Mouse (Mus musculus) kidney, embryonic 15.5 days (tissue): ENCODE measurements around the gene Fbxw14. TPM values are rescaled to one million over a fixed set of nuclear protein-coding genes. Genes with fewer than 3 reads are reported as not detected.
"Not testable (repeated sequence)": the region's sequence is repeated elsewhere in the genome, so short reads cannot be mapped to it uniquely, and the experiment has no call there.

Experiments used
- ATAC-seq: fragments of 200-750 bp; cut with Nextera tagmentation; replicated peaks from 2 replicates; pipeline ENCODE4 v1.8.0; 2017; ENCODE audit warnings: moderate TSS enrichment; ENCODE audit not compliant: low FRiP score
- H3K27ac ChIP-seq: fragments of 300-500 bp; sonication (generic); 2 replicates; pipeline ENCODE4 v1.5.1; 2015; ENCODE audit warnings: mild to moderate bottlenecking, inconsistent platforms
- H3K27me3 ChIP-seq: fragments of 300-500 bp; sonication (generic); 2 replicates; pipeline ENCODE4 v1.6.1; 2015; ENCODE audit warnings: inconsistent platforms
- H3K36me3 ChIP-seq: fragments of 300-500 bp; sonication (generic); 2 replicates; pipeline ENCODE4 v1.6.1; 2015; ENCODE audit warnings: inconsistent platforms
- H3K4me1 ChIP-seq: fragments of 300-500 bp; sonication (generic); 2 replicates; pipeline ENCODE4 v1.6.1; 2015; ENCODE audit warnings: inconsistent platforms
- H3K4me2 ChIP-seq: fragments of 300-500 bp; sonication (generic); 2 replicates; pipeline ENCODE4 v1.6.1; 2015; ENCODE audit warnings: moderate library complexity, mild to moderate bottlenecking, inconsistent platforms
- H3K4me3 ChIP-seq: fragments of 300-500 bp; sonication (generic); replicated peaks from 2 replicates; pipeline ENCODE4 v1.5.1; 2015; ENCODE audit warnings: mild to moderate bottlenecking, inconsistent platforms
- H3K9ac ChIP-seq: fragments of 300-500 bp; sonication (generic); 2 replicates; pipeline ENCODE4 v1.6.1; 2015; ENCODE audit warnings: mild to moderate bottlenecking, inconsistent platforms
- H3K9me3 ChIP-seq: fragments of 300-500 bp; sonication (generic); replicated peaks from 2 replicates; pipeline ENCODE4 v1.6.1; 2016; ENCODE audit warnings: inconsistent platforms
- WGBS: fragments of 180-500 bp; shearing (Covaris S2); methylation state at CpG from one replicate; pipeline ENCODE4 v1.1.7; 2015; ENCODE audit warnings: mixed read lengths; 5-methylcytosine and 5-hydroxymethylcytosine counted together
- polyA plus RNA-seq: library from polyadenylated mRNA; unstranded; fragments of >200 nt; fragmentation: Nextera tagmentation; extraction: Ambion mirVana; gene quantifications from 2 replicates; pipeline ENCODE4 v1.2.1, GENCODE M21; 2015

Gene Fbxw14
- not detected in 2 replicates for polyA plus RNA-seq

DNA sequence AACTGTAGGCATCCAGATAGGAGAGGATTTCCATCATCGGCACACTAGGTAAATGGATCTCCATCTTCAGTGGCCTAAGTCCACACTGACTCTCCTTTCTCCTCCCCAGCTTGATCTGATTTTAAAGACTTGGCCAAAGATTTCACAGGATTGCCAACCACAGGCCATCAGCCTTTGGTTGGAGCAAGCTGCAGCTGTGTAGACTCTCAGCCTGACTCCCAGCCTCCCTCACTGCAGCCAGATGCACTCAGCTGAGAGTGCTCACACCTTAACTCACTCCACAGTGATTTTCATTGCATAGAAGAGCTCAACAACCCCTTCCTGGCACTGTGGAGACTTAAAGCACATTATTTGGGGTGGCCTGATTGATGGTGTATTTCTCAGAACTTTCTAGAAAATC lies at the start of gene Fbxw14:
Gene Fbxw14, minus strand, starts transcription at position 101 of the 400 bp plus-strand sequence.
- not testable (repeated sequence) for H3K4me1 ChIP-seq, H3K27ac ChIP-seq, H3K36me3 ChIP-seq, ATAC-seq, H3K9me3 ChIP-seq, H3K4me3 ChIP-seq, H3K4me2 ChIP-seq, H3K9ac ChIP-seq, H3K27me3 ChIP-seq
- WGBS, result 86% methylated on average over 1 of the region's 1 CpGs

DNA sequence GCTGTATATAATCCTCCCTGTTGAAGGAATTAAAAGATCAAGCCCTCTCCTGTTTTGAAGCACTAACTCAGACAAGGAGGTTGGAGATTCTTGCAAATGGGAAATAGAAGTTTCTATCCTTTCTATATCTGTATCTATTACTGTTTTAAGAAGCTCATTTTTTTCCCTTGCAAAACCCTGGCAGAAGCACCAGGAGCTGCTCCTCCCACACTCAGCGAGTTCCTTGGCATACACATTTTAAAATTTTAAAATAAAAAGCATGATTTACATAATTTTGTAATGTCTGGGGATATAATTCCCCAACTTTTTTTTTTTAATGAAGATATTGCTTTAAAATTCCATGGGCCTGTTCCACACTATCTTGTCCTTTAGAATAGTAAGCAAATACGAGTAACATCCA lies 24.4 kb downstream of the Fbxw14 start:
- Histone ChIP-seq H3K4me2 (no peak overlapping the region), H3K9ac (no peak overlapping the region), H3K27ac (no peak overlapping the region), H3K4me3 (no peak overlapping the region), H3K27me3 (no peaks in the 10 kb centered on the region), H3K4me1 (no peaks in the 10 kb centered on the region), H3K36me3 (no peaks in the 10 kb centered on the region), H3K9me3 (no peaks in the 10 kb centered on the region; the same call in 1 of the 2 replicates)
- no peak for ATAC-seq
- WGBS, result 74% methylated on average over 2 of the region's 2 CpGs

GRCm38 (mm10) chr9:109234654-109235053 lies 52.8 kb downstream of the Fbxw14 start, which contains the start of gene Fbxw20:
Gene Fbxw20, minus strand, starts transcription at chr9:109234754.
- H3K36me3 ChIP-seq, result no peaks in the 10 kb centered on the region
- ATAC-seq, result no peak
- no peak within 1 kb of the TSS for H3K9ac ChIP-seq
- H3K9me3 ChIP-seq, result no peaks in the 10 kb centered on the region
- no peaks in the 10 kb centered on the region for H3K4me1 ChIP-seq
- no peak within 1 kb of the TSS for H3K4me2 ChIP-seq
- no peaks in the 10 kb centered on the region for H3K27me3 ChIP-seq
- H3K4me3 ChIP-seq, result no peak within 1 kb of the TSS
- WGBS, result 88% methylated on average over 1 of the region's 1 CpGs
- no peak within 1 kb of the TSS for H3K27ac ChIP-seq

Other genes starting within 250 kb of the Fbxw14 start
- 81.7 and 95.6 TPM in 2 replicates for gene Shisa5, start 249.1 kb downstream of the Fbxw14 start, polyA plus RNA-seq
- gene Trex1, start 227.9 kb downstream of the Fbxw14 start, polyA plus RNA-seq, result 11.1 and 13.8 TPM in 2 replicates
- gene Atrip, start 213.6 kb downstream of the Fbxw14 start, polyA plus RNA-seq, result 26.3 and 27.0 TPM in 2 replicates
- 12.9 and 13.6 TPM in 2 replicates for gene Ccdc51, start 205.2 kb downstream of the Fbxw14 start, polyA plus RNA-seq
- 616 and 693 TPM in 2 replicates for gene Tma7, start 205.1 kb downstream of the Fbxw14 start, polyA plus RNA-seq
- gene Plxnb1, start 192.3 kb downstream of the Fbxw14 start, polyA plus RNA-seq, result 15.2 and 19.4 TPM in 2 replicates
- not detected in 2 replicates for gene Fbxw21, start 125.6 kb downstream of the Fbxw14 start, polyA plus RNA-seq
- not detected in 2 replicates for gene Fbxw13, start 91.7 kb downstream of the Fbxw14 start, polyA plus RNA-seq
- not detected in 2 replicates for gene Fbxw20, start 52.9 kb downstream of the Fbxw14 start, polyA plus RNA-seq
- not detected in 2 replicates for gene Fbxw28, start 52.0 kb upstream of the Fbxw14 start, polyA plus RNA-seq
- not detected in 2 replicates for gene Fbxw22, start 116.6 kb upstream of the Fbxw14 start, polyA plus RNA-seq
- gene Fbxw16, start 161.5 kb upstream of the Fbxw14 start, polyA plus RNA-seq, result not detected in 2 replicates
- not detected in 2 replicates for gene Fbxw19, start 208.2 kb upstream of the Fbxw14 start, polyA plus RNA-seq